Mouse (Mus musculus): ENCODE results near the gene Cadps2.

GRCm38 (mm10) chr6:23740010-23740409 is 99.2 kb downstream of the Cadps2 start:
- TF ChIP-seq CTCF (IDR thresholded peaks at IDR 0.05; ENCODE audit: insufficient read depth, low read depth, low read length) = no peak
- TF ChIP-seq POLR2A (IDR thresholded peaks at IDR 0.05; ENCODE audit: insufficient read depth, low read depth, low read length) = no peak

Data from olfactory bulb, adult 2 months (tissue).